Mouse (Mus musculus): ENCODE data around the gene Tcfl5.
A peak's percentile ranks its signal among the peaks of the same experiment; 100 is the strongest.

Tcfl5 gene

GRCm38 (mm10) chr2:180598157-180598705 lies 44.3 kb downstream of the Tcfl5 start:
- peak; percentile 35 for DNase-seq (ENCODE audit: low read depth, low spot score)

- DNase-seq (ENCODE audit: low read depth, low spot score): peak; percentile 18
Observed at GRCm38 (mm10) chr2:180597490-180597889, 45.0 kb downstream of the Tcfl5 start, which contains the start of gene Col9a3. Col9a3 (plus strand) TSS chr2:180597790.

- peak; percentile 91 for DNase-seq (ENCODE audit: low read depth, low spot score)
Observed at GRCm38 (mm10) chr2:180589123-180589831, 53.2 kb downstream of the Tcfl5 start, which contains the start of gene Ogfr. Ogfr (plus strand) TSS chr2:180589245.

- DNase-seq (ENCODE audit: low read depth, low spot score): no peak
Observed at GRCm38 (mm10) chr2:180588736-180589122, 53.8 kb downstream of the Tcfl5 start.

- no peak for DNase-seq (ENCODE audit: low read depth, low spot score)
Observed at GRCm38 (mm10) chr2:180583154-180583507, 59.4 kb downstream of the Tcfl5 start.

- DNase-seq (ENCODE audit: low read depth, low spot score): peak; percentile 97
Observed at GRCm38 (mm10) chr2:180582481-180583153, 59.9 kb downstream of the Tcfl5 start.

GRCm38 (mm10) chr2:180581002-180581401 lies 61.5 kb downstream of the Tcfl5 start, which contains the start of gene Mrgbp:
Mrgbp (plus strand) TSS chr2:180581304.
- DNase-seq (ENCODE audit: low read depth, low spot score): peak; percentile 50

GRCm38 (mm10) chr2:180578686-180579085 lies 63.8 kb downstream of the Tcfl5 start:
- peak; percentile 76 for DNase-seq (ENCODE audit: low read depth, low spot score)

GRCm38 (mm10) chr2:180576482-180576881 lies 66.0 kb downstream of the Tcfl5 start:
- DNase-seq (ENCODE audit: low read depth, low spot score): no peak
